Mouse (Mus musculus) skeletal muscle tissue, adult 2 months (tissue): ENCODE data around the gene Phlpp1.

Source experiments
- DNase-seq: peaks from one replicate; pipeline ENCODE4 v3.0.0-alpha.2; 2012; ENCODE audit warnings: low read depth, low spot score

The Phlpp1 gene

DNA sequence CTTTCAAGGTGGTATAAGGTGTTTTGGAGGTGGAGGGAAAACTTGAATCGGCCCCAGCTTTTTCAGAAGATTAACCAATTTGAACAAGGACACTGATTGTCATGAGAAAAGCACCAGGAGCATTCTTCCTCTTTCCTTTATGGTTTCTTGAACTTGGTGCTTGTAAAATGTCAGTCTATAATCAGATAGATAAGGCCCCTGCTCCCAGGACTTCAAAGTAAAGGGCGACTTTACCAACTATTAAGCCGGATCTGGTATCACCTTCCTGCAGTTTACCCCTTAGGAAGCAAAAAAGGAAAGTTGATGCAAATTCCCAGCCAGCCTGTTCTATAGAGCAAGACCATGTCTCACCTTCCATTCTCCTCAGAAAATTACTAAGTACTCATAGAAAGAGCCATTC, 21.9 kb downstream of the Phlpp1 start:
- DNase-seq = no peak

- DNase-seq = no peak
Measured at GRCm38 (mm10) chr1:106194263-106194662, 22.7 kb downstream of the Phlpp1 start.

- DNase-seq = no peak
Measured at GRCm38 (mm10) chr1:106197991-106198390, 26.4 kb downstream of the Phlpp1 start.

DNA sequence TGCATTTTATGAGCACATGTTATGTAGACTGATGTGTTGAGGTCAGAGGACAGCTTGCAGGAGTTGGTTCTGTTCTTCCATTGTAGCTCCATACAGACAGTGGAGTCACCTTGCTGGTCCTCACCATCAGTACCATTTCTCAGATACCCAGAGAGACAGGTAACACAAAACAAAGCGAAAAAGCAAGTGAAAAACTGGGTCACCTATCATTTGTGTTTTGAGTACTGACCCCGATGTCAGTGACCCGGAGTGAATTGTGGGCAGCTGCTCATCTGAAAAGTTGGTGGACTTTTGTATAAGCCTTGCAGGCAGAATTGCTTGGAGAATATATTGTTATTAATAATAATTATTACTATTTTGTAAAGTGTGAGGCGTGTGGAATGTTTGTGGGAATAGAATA, 27.6 kb downstream of the Phlpp1 start:
- DNase-seq = no peak

GRCm38 (mm10) chr1:106199686-106200085, 28.1 kb downstream of the Phlpp1 start:
- DNase-seq = peak; percentile 27

GRCm38 (mm10) chr1:106201025-106201424, 29.5 kb downstream of the Phlpp1 start:
- DNase-seq = no peak

DNA sequence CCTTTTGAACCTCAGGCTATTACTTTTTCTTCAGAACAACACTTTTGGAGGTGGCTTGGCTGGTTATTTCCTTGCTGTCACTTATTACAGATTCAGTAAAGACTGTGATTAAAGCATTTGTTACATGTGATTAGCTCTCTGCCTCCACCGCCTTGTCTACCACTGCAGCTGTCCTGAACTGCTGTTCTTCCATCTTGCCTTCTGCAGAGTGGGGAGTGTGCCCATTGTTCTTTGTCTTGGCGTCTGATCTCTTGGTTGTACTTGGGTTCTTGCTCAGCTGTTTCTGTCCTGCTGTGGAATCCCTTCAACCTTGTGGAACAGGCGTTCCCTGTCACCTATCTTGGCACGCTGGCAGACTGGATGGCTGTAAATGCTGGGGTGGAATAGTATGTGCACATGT, 30.4 kb downstream of the Phlpp1 start:
- no peak for DNase-seq

DNA sequence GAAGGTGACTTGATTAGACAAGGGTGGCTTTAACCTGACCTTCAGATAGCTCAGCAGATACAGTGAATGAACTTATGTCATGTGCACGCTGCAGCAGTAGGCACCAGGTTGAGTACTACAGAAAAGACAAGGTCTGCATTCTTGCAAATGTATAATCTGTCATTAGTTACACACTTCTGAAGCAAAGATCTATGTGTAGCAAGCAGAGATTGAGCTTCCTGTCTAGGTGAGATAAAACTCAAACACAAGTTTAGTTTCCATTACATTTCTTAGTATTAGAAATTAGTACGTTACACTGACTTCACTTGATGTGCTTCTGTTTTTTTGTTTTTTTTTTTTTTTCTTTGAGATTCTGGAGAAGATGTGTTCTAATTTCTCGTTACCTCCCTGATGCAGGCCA, 32.4 kb downstream of the Phlpp1 start:
- no peak for DNase-seq

GRCm38 (mm10) chr1:106204350-106204749, 32.8 kb downstream of the Phlpp1 start:
- DNase-seq = no peak

DNA sequence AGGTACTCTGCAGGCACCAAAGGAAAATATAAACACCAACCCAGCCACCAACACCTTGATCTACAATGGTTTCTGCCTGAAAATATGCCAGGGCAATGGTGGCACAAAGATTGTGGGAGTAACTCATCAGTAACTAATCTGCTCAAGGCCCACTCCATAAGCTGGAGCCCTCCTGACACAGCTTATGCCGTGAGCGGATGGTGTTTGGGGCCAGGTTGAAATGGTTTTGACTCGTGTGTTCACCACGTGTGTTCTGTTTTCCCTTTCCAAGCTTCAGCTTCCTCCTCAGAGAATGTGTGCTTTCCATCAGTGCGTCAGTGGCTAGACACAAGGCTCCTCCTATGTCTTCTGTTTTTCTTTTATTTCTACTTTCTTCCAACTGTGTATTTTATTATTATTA, 37.0 kb downstream of the Phlpp1 start:
- no peak for DNase-seq

GRCm38 (mm10) chr1:106210461-106210860, 38.9 kb downstream of the Phlpp1 start:
- DNase-seq = no peak

DNA sequence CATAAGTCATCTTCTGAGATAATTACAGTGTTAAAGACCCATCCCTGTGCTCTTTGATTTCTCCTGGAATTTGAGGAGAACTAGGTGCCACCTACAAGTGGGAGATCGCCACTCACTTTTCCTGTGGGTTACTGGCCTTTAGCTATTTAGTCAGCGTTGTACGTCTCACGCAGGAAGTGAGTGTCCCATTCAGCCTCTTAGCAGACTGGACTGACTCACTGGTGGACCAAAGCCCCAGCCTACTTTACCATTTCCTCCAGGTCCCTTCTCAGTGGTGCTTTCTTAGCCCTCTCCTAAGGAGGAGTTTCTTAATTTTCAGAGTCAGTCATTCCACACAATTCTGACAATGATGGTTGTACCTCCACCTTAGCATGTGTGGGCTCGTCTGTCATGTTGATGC, 39.6 kb downstream of the Phlpp1 start:
- no peak for DNase-seq

GRCm38 (mm10) chr1:106220431-106220830, 48.9 kb downstream of the Phlpp1 start:
- DNase-seq = no peak

GRCm38 (mm10) chr1:106221371-106221770, 49.8 kb downstream of the Phlpp1 start:
- DNase-seq = no peak

DNA sequence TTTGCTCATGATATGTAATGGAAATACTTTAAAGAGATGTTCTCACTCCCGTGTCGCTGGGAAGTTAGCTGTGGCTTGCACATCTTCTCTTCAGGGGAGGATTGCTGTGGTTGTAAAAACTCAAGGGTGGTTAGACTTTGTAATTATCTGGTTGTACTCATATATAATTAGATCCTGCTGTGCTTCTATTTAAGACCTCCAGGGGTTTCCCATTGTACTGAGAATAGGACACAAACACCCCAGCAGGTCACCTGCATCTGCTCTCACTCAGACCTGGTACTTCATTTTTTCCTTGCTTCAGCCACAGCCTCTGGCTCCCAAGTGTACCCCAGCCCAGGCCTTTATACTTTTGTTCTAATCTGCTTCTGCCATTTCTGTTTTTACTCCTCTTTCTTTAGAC, 50.4 kb downstream of the Phlpp1 start:
- no peak for DNase-seq

DNA sequence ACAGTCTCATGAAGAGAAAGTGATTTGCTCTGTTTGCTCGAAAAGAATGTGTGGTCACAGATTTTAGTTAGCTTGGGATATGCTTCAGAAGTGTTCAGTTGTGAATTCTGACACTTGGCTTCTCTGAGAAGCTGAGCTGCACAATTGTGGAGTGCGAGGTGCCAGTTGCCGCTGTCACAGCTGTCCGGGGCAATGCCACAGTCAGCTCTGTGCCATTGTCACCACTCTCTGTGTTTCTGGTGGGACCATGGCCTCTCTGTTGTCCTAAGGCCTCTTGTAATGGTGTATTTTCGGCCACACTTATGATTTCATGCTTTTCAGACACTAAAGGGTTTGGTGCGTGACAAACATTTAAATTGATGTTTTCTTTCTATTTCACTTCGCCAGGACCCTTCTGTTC, 55.1 kb downstream of the Phlpp1 start:
- no peak for DNase-seq

GRCm38 (mm10) chr1:106230313-106230712, 58.8 kb downstream of the Phlpp1 start:
- no peak for DNase-seq

DNA sequence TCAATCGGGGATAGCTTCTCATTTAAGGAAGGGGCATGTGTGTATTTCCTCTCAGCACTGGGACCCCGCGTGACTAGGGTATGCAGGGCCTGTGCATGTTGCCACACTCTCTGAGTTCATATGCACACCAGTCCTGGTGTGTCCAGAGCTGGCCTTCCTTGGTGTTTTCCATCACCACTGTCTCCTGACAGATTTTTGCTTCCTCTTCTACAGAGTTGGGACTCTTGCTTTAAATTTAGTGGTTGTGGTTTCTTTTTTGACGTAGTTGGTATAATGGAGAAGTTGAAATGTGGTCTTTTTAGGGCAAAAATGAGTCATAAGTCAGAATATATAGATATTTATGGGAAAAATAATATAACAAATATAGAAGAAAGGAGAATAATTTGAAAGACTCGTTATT, 59.8 kb downstream of the Phlpp1 start:
- no peak for DNase-seq

DNA sequence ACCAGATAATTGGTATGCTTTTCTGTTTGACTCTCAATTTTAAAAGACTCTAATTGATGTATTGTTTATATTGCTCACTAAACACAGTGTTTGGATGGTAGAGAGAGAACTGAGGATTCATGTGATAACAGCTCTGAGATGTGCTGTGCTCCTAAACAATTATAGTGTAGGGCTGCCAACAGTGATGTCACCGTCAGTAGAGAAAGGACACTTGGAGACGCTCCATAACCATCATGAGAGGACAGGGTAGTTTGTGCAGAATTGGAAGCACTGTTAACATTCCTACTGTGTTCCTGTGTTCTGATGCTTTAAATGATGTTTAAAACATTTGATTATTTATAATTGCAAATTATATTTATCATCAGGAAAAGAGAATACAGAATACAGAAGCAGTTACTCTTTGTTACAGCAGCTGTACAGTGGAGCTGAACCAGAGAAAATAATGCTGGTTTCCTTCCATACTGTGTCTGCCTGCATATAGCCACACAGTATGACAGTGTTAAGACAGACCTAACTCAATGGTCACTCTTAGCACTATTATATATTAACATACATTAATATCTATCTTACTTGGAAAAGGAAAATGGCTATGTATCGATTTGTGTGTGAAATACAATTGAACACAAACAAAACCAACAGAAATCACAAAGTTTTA, 60.4 kb downstream of the Phlpp1 start:
- DNase-seq = peak; percentile 54

- DNase-seq = no peak
Measured at GRCm38 (mm10) chr1:106232460-106232850, 60.9 kb downstream of the Phlpp1 start.

DNA sequence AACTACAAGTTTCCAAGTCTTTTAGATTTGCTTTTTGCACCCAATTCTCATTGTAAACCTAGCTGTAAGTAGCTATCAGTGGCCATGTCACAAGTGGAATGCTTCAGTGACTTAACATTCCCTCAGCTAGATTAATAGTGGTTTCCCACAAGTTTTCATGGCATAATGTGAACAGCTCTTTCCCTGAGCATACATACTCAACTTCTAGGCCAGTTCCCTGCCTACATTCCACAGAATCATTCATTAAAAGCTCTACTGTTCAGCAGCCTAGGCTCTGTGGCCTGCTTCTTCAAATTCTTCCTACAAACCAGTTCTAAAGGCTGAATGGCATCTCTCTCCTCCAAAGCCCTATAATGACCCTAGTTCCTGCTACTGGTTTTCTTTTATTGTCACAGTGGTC, 65.4 kb downstream of the Phlpp1 start:
- no peak for DNase-seq

- DNase-seq = no peak
Measured at GRCm38 (mm10) chr1:106240116-106240685, 68.6 kb downstream of the Phlpp1 start.

DNA sequence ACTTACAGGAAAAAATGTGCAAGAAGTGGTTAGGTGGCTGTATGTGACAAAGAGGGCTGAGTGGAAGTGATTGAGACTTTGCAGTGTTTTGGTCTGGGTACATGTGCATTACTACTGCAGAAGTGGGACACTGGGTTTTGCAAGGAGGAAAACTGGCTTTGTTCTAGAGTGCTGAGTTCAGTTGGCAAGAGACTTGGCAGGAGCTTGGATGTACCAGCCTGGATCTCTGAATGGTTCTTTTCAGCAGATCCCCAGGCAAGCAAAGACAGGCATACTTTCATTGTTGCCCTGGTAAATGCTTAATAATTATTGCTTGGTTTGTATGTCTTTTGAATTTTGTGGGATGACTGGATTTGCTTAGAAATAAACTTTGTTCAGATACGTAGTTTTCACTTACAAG, 69.5 kb downstream of the Phlpp1 start:
- DNase-seq = no peak

DNA sequence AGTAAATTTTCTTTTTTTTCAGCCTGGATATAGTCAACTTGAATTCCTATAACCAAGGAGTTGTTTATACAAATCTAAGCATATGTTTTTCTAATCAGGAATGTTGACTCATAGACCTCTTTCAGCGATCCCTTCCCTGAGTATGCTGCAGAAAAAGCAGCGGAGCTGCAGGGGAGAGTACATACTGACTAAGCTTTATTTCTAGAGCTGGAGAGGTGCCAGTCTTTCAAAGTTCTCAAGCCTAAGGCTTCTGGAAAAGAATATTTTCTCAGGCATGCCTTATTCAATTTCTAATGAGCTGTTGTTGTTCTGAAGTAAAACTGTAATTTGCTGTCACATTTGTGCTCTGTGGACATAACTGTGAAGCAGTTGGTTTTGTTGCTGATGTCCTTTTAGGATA, 70.6 kb downstream of the Phlpp1 start:
- peak; percentile 56 for DNase-seq
